Mouse (Mus musculus): ENCODE results near the gene Fdxr. TPM values are rescaled to one million over a fixed set of nuclear protein-coding genes. Genes with fewer than 3 reads are reported as not detected.

Gene Fdxr
- total and polyA plus RNA-seq, 2 experiments = 13.7 to 28.3 TPM

GRCm38 (mm10) chr11:115259134-115259533, 17.7 kb downstream of the Fdxr start:
- Histone ChIP-seq H3K36me3 (ENCODE audit: control insufficient read depth, insufficient read depth, low read length) (no peaks in the 10 kb centered on the region), H3K27ac (replicated peaks; ENCODE audit: insufficient read depth, low read depth, low read length) (no peak overlapping the region), H3K4me1 (ENCODE audit: control insufficient read depth, insufficient read depth, low read length) (no peaks in the 10 kb centered on the region), H3K4me3 (ENCODE audit: insufficient read depth, low read depth, low read length) (no peak overlapping the region), H3K9ac (ENCODE audit: low read depth, low read length) (no peak overlapping the region), H3K27me3 (ENCODE audit: control insufficient read depth, insufficient read depth, low read length) (peaks cover 12% of the 10 kb centered on the region), H3K79me2 (ENCODE audit: control insufficient read depth, insufficient read depth, low read length) (no peaks in the 10 kb centered on the region)
- no peak for TF ChIP-seq POLR2A (IDR thresholded peaks at IDR 0.05; ENCODE audit: extremely low read depth, insufficient read depth, low read length)
- TF ChIP-seq CTCF (IDR thresholded peaks at IDR 0.05; ENCODE audit: low read depth, low read length) = no peak
- DNase-seq (ENCODE audit: extremely low read depth, low read depth, low spot score) = no peak
- whole genome bisulfite sequencing = 85% methylated on average over 4 of the region's 4 CpGs

- peaks cover 12% of the 10 kb centered on the region for H3K27me3 ChIP-seq (ENCODE audit: control insufficient read depth, insufficient read depth, low read length)
- no peaks in the 10 kb centered on the region for H3K79me2 ChIP-seq (ENCODE audit: control insufficient read depth, insufficient read depth, low read length)
- H3K36me3 ChIP-seq (ENCODE audit: control insufficient read depth, insufficient read depth, low read length) = no peaks in the 10 kb centered on the region
- TF ChIP-seq CTCF (IDR thresholded peaks at IDR 0.05; ENCODE audit: low read depth, low read length) (no peak), POLR2A (IDR thresholded peaks at IDR 0.05; ENCODE audit: extremely low read depth, insufficient read depth, low read length) (no peak)
- H3K27ac ChIP-seq (replicated peaks; ENCODE audit: insufficient read depth, low read depth, low read length) = no peak overlapping the region
- 20% methylated on average over 59 of the region's 59 CpGs for WGBS
- DNase-seq (ENCODE audit: extremely low read depth, low read depth, low spot score) = no peak
- H3K9ac ChIP-seq (ENCODE audit: low read depth, low read length) = no peak overlapping the region
- no peaks in the 10 kb centered on the region for H3K4me1 ChIP-seq (ENCODE audit: control insufficient read depth, insufficient read depth, low read length)
- no peak overlapping the region for H3K4me3 ChIP-seq (ENCODE audit: insufficient read depth, low read depth, low read length)
Measured at GRCm38 (mm10) chr11:115257775-115258510, 18.9 kb downstream of the Fdxr start.

DNA sequence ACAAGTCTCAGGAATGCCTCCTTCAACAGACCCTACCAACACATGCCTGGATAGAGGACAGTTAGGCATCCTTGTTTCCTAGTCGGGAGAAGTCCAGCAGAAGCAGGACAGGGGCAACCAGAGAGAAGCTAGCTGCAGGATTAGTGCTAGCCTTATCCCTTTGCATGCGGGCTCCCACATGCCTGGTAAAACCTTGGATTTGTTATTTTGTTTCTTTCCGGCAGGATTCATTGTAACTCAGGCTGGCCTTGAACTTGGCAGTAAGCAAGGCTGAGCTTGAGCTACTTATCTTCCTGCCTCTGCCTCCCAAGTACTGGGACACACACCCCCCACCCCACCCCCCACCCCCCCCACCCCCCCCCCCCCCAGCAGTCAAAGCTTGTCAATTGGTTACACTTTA, 25.6 kb downstream of the Fdxr start:
- H3K36me3 ChIP-seq (ENCODE audit: control insufficient read depth, insufficient read depth, low read length) = no peaks in the 10 kb centered on the region
- WGBS = 74% methylated on average over 3 of the region's 3 CpGs
- TF ChIP-seq POLR2A (IDR thresholded peaks at IDR 0.05; ENCODE audit: extremely low read depth, insufficient read depth, low read length) (no peak), CTCF (IDR thresholded peaks at IDR 0.05; ENCODE audit: low read depth, low read length) (no peak)
- H3K79me2 ChIP-seq (ENCODE audit: control insufficient read depth, insufficient read depth, low read length) = no peaks in the 10 kb centered on the region
- peaks cover 5% of the 10 kb centered on the region for H3K4me1 ChIP-seq (ENCODE audit: control insufficient read depth, insufficient read depth, low read length)
- no peak for DNase-seq (ENCODE audit: extremely low read depth, low read depth, low spot score)
- no peak overlapping the region for H3K9ac ChIP-seq (ENCODE audit: low read depth, low read length)
- H3K27me3 ChIP-seq (ENCODE audit: control insufficient read depth, insufficient read depth, low read length) = peaks cover 16% of the 10 kb centered on the region
- H3K4me3 ChIP-seq (ENCODE audit: insufficient read depth, low read depth, low read length) = no peak overlapping the region
- H3K27ac ChIP-seq (replicated peaks; ENCODE audit: insufficient read depth, low read depth, low read length) = no peak overlapping the region

- H3K27me3 ChIP-seq (ENCODE audit: control insufficient read depth, insufficient read depth, low read length) = peaks cover 14% of the 10 kb centered on the region
- no peak for TF ChIP-seq POLR2A (IDR thresholded peaks at IDR 0.05; ENCODE audit: extremely low read depth, insufficient read depth, low read length)
- TF ChIP-seq CTCF (IDR thresholded peaks at IDR 0.05; ENCODE audit: low read depth, low read length) = no peak
- no peak for DNase-seq (ENCODE audit: extremely low read depth, low read depth, low spot score)
- H3K4me3 ChIP-seq (ENCODE audit: insufficient read depth, low read depth, low read length) = no peak overlapping the region; the same call in 1 of the 2 replicates
- H3K9ac ChIP-seq (ENCODE audit: low read depth, low read length) = no peak overlapping the region
- WGBS = 9% methylated on average over 36 of the region's 36 CpGs
- no peak overlapping the region for H3K27ac ChIP-seq (replicated peaks; ENCODE audit: insufficient read depth, low read depth, low read length)
- H3K4me1 ChIP-seq (ENCODE audit: control insufficient read depth, insufficient read depth, low read length) = peaks cover 5% of the 10 kb centered on the region
- H3K79me2 ChIP-seq (ENCODE audit: control insufficient read depth, insufficient read depth, low read length) = no peaks in the 10 kb centered on the region
- H3K36me3 ChIP-seq (ENCODE audit: control insufficient read depth, insufficient read depth, low read length) = no peaks in the 10 kb centered on the region
Measured at GRCm38 (mm10) chr11:115250405-115251090, 26.3 kb downstream of the Fdxr start.

- Histone ChIP-seq H3K9ac (ENCODE audit: low read depth, low read length) (peak overlapping the region; percentile 47), H3K4me1 (ENCODE audit: control insufficient read depth, insufficient read depth, low read length) (peaks cover 8% of the 10 kb centered on the region), H3K79me2 (ENCODE audit: control insufficient read depth, insufficient read depth, low read length) (no peaks in the 10 kb centered on the region), H3K27ac (replicated peaks; ENCODE audit: insufficient read depth, low read depth, low read length) (no peak overlapping the region), H3K27me3 (ENCODE audit: control insufficient read depth, insufficient read depth, low read length) (peaks cover 14% of the 10 kb centered on the region), H3K4me3 (ENCODE audit: insufficient read depth, low read depth, low read length) (peak overlapping the region; percentile 29; the same call in 1 of the 2 replicates), H3K36me3 (ENCODE audit: control insufficient read depth, insufficient read depth, low read length) (no peaks in the 10 kb centered on the region)
- peak; percentile 66 for TF ChIP-seq CTCF (IDR thresholded peaks at IDR 0.05; ENCODE audit: low read depth, low read length)
- no peak for TF ChIP-seq POLR2A (IDR thresholded peaks at IDR 0.05; ENCODE audit: extremely low read depth, insufficient read depth, low read length)
- 6% methylated on average over 63 of the region's 63 CpGs for WGBS
- DNase-seq (ENCODE audit: extremely low read depth, low read depth, low spot score) = peak; percentile 55
Measured at GRCm38 (mm10) chr11:115249721-115250404, 27.0 kb downstream of the Fdxr start.

Measured in liver, adult 2 months (tissue).